Mouse (Mus musculus) CH12.LX (cell line): ENCODE results near the gene Cnot6. TPM values are rescaled to one million over a fixed set of nuclear protein-coding genes. Genes with fewer than 3 reads are reported as not detected.

Experiments
- DNase-seq: peaks from one replicate; pipeline ENCODE4 v3.0.0-alpha.2; 2013; ENCODE audit errors: extremely low read depth
- H3K27ac ChIP-seq: 2 replicates; pipeline ENCODE4 v1.5.1; 2012; ENCODE audit warnings: low read depth, mild to moderate bottlenecking, control low read depth, moderate library complexity; ENCODE audit not compliant: insufficient read depth
- H3K27me3 ChIP-seq: replicated peaks from 2 replicates; pipeline ENCODE3; 2012; ENCODE audit warnings: inconsistent platforms
- H3K36me3 ChIP-seq, 2 experiments: replicated peaks in 1 of 2; 2 replicates each; pipeline versions ENCODE3 to v1.6.1; 2012; ENCODE audit warnings: inconsistent platforms in 1 of 2, low read length in 1 of 2, mild to moderate bottlenecking in 1 of 2, mixed read lengths in 1 of 2, moderate library complexity in 1 of 2; ENCODE audit not compliant: control insufficient read depth in 1 of 2, insufficient read depth in 1 of 2
- H3K4me1 ChIP-seq, 2 experiments: 2 replicates each; pipeline ENCODE4 v1.6.1; 2012; ENCODE audit warnings: inconsistent platforms in 1 of 2, moderate library complexity in 1 of 2; ENCODE audit not compliant: insufficient read depth in 2 of 2, control insufficient read depth in 1 of 2
- H3K4me2 ChIP-seq: 2 replicates; pipeline ENCODE4 v1.6.1; 2012; ENCODE audit warnings: low read depth, mild to moderate bottlenecking, control low read depth; ENCODE audit not compliant: poor library complexity, insufficient read depth, severe bottlenecking
- H3K4me3 ChIP-seq, 3 experiments: fragments of 150-350 bp in 1 of 3; sonication (generic) in 1 of 3; replicated peaks in 1 of 3; 2 replicates each; pipeline versions ENCODE3 to v1.5.1; 2011 to 2012; ENCODE audit warnings: low read depth in 2 of 3, low read length in 2 of 3, mild to moderate bottlenecking in 2 of 3, moderate library complexity in 2 of 3, control low read depth in 1 of 3, improper control_type of control experiment in 1 of 3, inconsistent platforms in 1 of 3, mixed read lengths in 1 of 3; ENCODE audit not compliant: poor library complexity in 1 of 3
- H3K79me2 ChIP-seq: replicated peaks from 2 replicates; pipeline ENCODE4 v1.6.1; 2012; ENCODE audit warnings: mild to moderate bottlenecking, moderate library complexity; ENCODE audit not compliant: control insufficient read depth, poor library complexity, insufficient read depth, severe bottlenecking; ENCODE audit errors: extremely low read depth
- H3K9ac ChIP-seq: 2 replicates; pipeline ENCODE4 v1.6.1; 2012; ENCODE audit warnings: low read depth, mild to moderate bottlenecking, control low read depth, moderate library complexity; ENCODE audit not compliant: insufficient read depth
- H3K9me3 ChIP-seq: replicated peaks from 2 replicates; pipeline ENCODE3; 2012; ENCODE audit warnings: low read length, inconsistent platforms, mixed read lengths
- ELF1 ChIP-seq: IDR thresholded peaks from 2 replicates; pipeline ENCODE4 v1.6.1; 2014; ENCODE audit warnings: low read depth, mild to moderate bottlenecking, inconsistent platforms, low read length, improper control_type of control experiment
- HCFC1 ChIP-seq: IDR thresholded peaks from 2 replicates; pipeline ENCODE4 v1.6.1; 2012; ENCODE audit warnings: low read depth, mild to moderate bottlenecking, inconsistent platforms, low read length, improper control_type of control experiment
- MAZ ChIP-seq: IDR thresholded peaks from 2 replicates; pipeline ENCODE4 v1.6.1; 2012; ENCODE audit warnings: low read depth, mild to moderate bottlenecking, inconsistent platforms, low read length, improper control_type of control experiment, moderate library complexity
- MYC ChIP-seq: IDR thresholded peaks from 2 replicates; pipeline ENCODE4 v1.6.1; 2011; ENCODE audit warnings: low read depth, mild to moderate bottlenecking, improper control_type of control experiment, low read length
- NELFE ChIP-seq: IDR thresholded peaks from 2 replicates; pipeline ENCODE4 v1.6.1; 2011; ENCODE audit warnings: low read depth, low read length, improper control_type of control experiment
- POLR2A ChIP-seq: IDR thresholded peaks from 2 replicates; pipeline ENCODE4 v1.6.1; 2011; ENCODE audit warnings: low read depth, mild to moderate bottlenecking, improper control_type of control experiment, low read length
- TCF12 ChIP-seq: IDR thresholded peaks from 2 replicates; pipeline ENCODE4 v1.6.1; 2014; ENCODE audit warnings: low read depth, mild to moderate bottlenecking, inconsistent platforms, low read length, improper control_type of control experiment
- USF2 ChIP-seq: conservative IDR thresholded peaks from 2 replicates; pipeline ENCODE4 v1.6.1; 2011; ENCODE audit warnings: low read depth, low read length, improper control_type of control experiment
- dilution Hi-C: fragments of 300-500 bp; cut with MboI; formaldehyde crosslinking; loops from 2 replicates; pipeline ENCODE4 v1.14.3; 2020; ENCODE audit warnings: low sequenced_read_pairs; ENCODE audit not compliant: extremely low pct_unique_long_range_greater_than_20kb, extremely low pct_ligation_motif_present
- in situ Hi-C: fragments of 300-500 bp; cut with MboI; formaldehyde crosslinking; loops from 3 replicates; pipeline ENCODE4 v1.14.3; 2019; ENCODE audit warnings: low sequenced_read_pairs, low pct_ligation_motif_present, low pct_unique_long_range_greater_than_20kb, mixed read lengths
- polyA plus RNA-seq: library from polyadenylated mRNA; unstranded; fragments of >175 nt; gene quantifications from 2 replicates; pipeline ENCODE4 v1.2.1, GENCODE M21; 2012; ENCODE audit warnings: low read depth; ENCODE audit not compliant: insufficient read length
- total RNA-seq, 2 experiments: library from RNA; depleted of rRNA; stranded (reverse); fragments of 300-350 nt in 1 of 2; fragments of >200 nt in 1 of 2; gene quantifications; 2 replicates each; pipeline ENCODE4 v1.2.3; 2012 to 2014

Cnot6 gene
- total and polyA plus RNA-seq, 3 experiments: 32.4 to 90.8 (median 85.0) TPM

DNA sequence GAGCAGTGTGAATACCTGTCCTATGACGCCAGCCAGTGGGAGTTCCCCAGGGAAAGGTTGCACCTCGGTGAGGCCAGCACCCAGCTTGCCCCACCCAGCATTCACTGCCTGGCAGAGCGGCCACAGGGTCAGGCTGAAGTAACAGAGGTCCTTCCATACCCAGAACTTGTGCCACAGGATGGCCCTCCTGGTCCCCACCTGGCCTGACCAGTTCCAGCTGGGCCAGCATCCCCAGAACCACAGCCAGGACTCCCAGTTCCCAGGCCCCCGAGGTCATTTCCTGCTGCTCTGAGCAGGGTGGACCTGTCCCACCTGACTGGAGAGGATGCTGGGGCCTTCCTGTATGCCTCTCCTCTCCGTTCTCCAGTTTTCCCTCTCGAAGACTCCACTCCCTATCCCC is 76.9 kb downstream of the Cnot6 start:
- DNase-seq: no peak
- TF ChIP-seq NELFE (no peak), USF2 (no peak), MYC (no peak), POLR2A (no peak), MAZ (no peak)
- no peak overlapping the region for H3K9ac ChIP-seq
- no peak overlapping the region for H3K27ac ChIP-seq
- no peak overlapping the region for H3K4me2 ChIP-seq
- dilution Hi-C loops (no loop called here), in situ Hi-C loops (no loop called here)
- H3K4me3 ChIP-seq: no peak overlapping the region
- H3K9me3 ChIP-seq: no peaks in the 10 kb centered on the region
- H3K4me1 ChIP-seq: peaks cover 10 to 14% of the 10 kb centered on the region in 2 experiments
- no peaks in the 10 kb centered on the region for H3K36me3 ChIP-seq
- H3K79me2 ChIP-seq: no peaks in the 10 kb centered on the region
- H3K27me3 ChIP-seq: peaks cover 80% of the 10 kb centered on the region

DNA sequence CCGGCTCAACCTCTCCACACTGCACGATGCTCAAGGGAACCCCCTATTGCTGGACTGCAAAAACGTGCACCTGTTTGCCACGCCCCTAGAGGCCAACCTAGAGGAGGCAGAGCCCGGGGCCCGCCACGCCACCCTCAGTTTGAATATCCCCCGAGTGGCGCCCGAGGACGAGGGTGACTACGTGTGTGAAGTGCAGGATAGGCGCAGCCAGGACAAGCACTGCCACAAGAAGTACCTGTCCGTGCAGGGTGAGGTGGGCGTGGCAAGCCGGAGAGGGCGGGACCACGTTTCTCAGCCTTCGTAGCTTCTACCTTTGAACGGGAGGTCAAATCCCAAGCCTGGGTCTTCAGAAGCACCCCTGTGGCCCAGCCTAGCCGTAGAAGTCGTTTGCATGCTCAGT is 78.4 kb downstream of the Cnot6 start:
- H3K27ac ChIP-seq: no peak overlapping the region
- no peak for DNase-seq
- no peak for TF ChIP-seq TCF12
- TF ChIP-seq HCFC1: no peak
- peaks cover 77% of the 10 kb centered on the region for H3K27me3 ChIP-seq
- H3K4me2 ChIP-seq: no peak overlapping the region
- H3K36me3 ChIP-seq: no peaks in the 10 kb centered on the region
- H3K9me3 ChIP-seq: no peaks in the 10 kb centered on the region
- H3K79me2 ChIP-seq: no peaks in the 10 kb centered on the region
- no peak overlapping the region for H3K4me3 ChIP-seq
- H3K4me1 ChIP-seq: peaks cover 10 to 14% of the 10 kb centered on the region in 2 experiments
- no peak overlapping the region for H3K9ac ChIP-seq
- in situ Hi-C loops (no loop called here), dilution Hi-C loops (no loop called here)

- Histone ChIP-seq H3K79me2 (no peaks in the 10 kb centered on the region), H3K4me1 (peaks cover 10 to 14% of the 10 kb centered on the region in 2 experiments), H3K4me3 (no peak overlapping the region), H3K36me3 (no peaks in the 10 kb centered on the region), H3K27me3 (peaks cover 78% of the 10 kb centered on the region), H3K9ac (no peak overlapping the region), H3K27ac (no peak overlapping the region), H3K9me3 (no peaks in the 10 kb centered on the region), H3K4me2 (no peak overlapping the region)
- dilution Hi-C loops (no loop called here), in situ Hi-C loops (no loop called here)
- TF ChIP-seq MAZ: no peak
- peak; percentile 53; the same call in 1 of the 2 replicates for TF ChIP-seq ELF1
- no peak for DNase-seq
Measured at GRCm38 (mm10) chr11:49632256-49632655, 80.3 kb downstream of the Cnot6 start.
